Mouse (Mus musculus): ENCODE measurements around the gene Gm10591.
"Not testable (repeated sequence)": the region's sequence is repeated elsewhere in the genome, so short reads cannot be mapped to it uniquely, and the experiment has no call there.

Gene Gm10591

DNA sequence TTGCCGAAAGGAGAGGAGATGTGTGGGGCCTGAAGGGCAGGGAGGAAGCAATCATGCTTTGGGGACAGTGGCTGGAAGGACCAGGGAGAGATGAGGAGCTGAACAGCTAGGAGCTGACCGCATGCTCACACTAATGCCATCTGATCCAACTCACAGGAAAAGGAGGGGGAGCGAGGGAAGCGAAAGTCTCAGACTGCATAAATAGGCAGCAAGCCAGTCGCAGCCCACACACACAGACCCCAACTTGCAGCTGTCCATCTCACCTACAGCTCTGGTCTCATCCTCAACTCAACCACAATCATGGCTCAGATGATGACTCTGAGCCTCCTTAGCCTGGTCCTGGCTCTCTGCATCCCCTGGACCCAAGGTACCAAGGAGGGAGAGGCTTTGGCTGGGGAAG, at the start of gene Gm10591:
Gene Gm10591, plus strand, starts transcription at position 301 of the 400 bp plus-strand sequence.
- in situ Hi-C loops (cut with MboI): not testable (repeated sequence)

DNA sequence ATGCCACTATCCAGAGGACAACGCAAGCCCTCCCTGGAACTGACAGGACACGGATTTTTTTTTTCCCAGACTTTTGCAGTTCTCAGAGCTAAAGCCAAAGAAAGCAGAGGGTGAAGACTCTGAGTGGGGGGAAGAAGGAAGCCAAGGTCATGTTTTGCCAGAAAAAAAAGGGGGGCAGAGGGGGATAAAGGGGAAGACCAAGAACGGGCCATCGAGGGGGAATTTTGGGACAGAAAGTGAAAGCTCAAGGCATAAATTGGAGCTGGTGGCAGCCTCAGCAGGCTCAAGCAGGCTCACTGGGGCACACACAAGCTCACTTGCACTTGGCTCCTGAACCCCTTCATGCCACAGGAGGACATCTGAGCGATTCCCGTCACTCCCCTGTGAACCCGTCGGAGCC, 17.4 kb downstream of the Gm10591 start, which contains the start of gene Gm2564:
Gene Gm2564, plus strand, starts transcription at position 301 of the 400 bp plus-strand sequence.
- in situ Hi-C loops (cut with MboI): not testable (repeated sequence)

DNA sequence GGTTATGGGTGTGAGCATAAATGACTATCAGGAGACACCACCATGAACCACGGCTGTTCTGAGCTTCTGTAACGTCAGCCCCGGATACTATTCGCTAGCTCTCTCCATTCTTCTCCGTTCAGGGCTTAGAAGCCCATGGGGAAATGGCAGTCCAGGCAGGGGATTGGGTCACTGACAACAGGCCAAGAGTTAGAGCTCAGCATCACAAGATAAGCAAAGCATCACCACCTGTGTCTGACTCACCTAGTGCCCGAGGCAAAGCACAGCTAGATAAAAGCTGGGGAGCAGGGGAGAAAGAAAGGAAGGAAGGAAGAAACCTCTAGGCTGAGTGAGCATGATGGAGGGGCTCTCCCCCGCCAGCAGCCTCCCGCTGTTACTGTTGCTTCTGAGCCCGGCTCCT, 43.0 kb downstream of the Gm10591 start, which contains the start of gene Ccl27b:
Gene Ccl27b, plus strand, starts transcription at position 301 of the 400 bp plus-strand sequence.
- in situ Hi-C loops (cut with MboI): not testable (repeated sequence)

DNA sequence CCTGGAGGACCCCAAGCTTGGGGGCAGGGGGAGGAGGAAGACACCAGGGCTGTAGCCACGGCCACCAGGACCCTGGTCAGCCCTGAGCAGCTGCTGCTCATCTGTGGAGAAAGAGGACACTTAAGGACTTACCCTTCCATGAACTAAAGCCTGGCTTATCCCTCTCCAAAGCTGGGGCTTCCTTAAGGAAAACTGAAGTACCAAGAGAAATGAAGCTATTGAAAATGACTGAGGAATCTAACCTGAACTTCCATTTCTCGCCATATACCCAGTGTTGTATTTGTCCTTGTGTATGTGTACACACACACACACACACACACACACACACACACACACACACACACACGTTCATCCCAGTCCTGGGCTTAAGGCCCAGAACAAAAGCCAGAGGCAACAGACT, 49.8 kb downstream of the Gm10591 start, which contains the start of gene Il11ra2:
Gene Il11ra2, minus strand, starts transcription at position 101 of the 400 bp plus-strand sequence.
- in situ Hi-C loops (cut with MboI): not testable (repeated sequence)

All from mature B cell (primary cell).